Mouse (Mus musculus) G1E (cell line): ENCODE data around the gene Gm20683. TPM values are rescaled to one million over a fixed set of nuclear protein-coding genes. Genes with fewer than 3 reads are reported as not detected.
A peak's percentile ranks its signal among the peaks of the same experiment; 100 is the strongest.

Experiments used
- ATAC-seq: 2 replicates; pipeline ENCODE4 v1.8.0; 2016; ENCODE audit warnings: mild to moderate bottlenecking; ENCODE audit not compliant: insufficient number of reproducible peaks, poor library complexity, low FRiP score, severe bottlenecking; ENCODE audit errors: extremely low read depth
- DNase-seq: peaks from one replicate; pipeline ENCODE4 v3.0.0; 2012; ENCODE audit warnings: low spot score
- H3K27me3 ChIP-seq: 2 replicates; pipeline ENCODE4 v1.6.1; 2012; ENCODE audit warnings: mild to moderate bottlenecking, low read length, inconsistent platforms; ENCODE audit not compliant: insufficient read depth
- H3K36me3 ChIP-seq: replicated peaks from 2 replicates; pipeline ENCODE3; 2012; ENCODE audit warnings: mild to moderate bottlenecking, inconsistent platforms
- H3K4me1 ChIP-seq: 2 replicates; pipeline ENCODE4 v1.6.1; 2012; ENCODE audit warnings: low read depth, low read length, inconsistent platforms, mixed read lengths; ENCODE audit not compliant: insufficient read depth
- H3K4me3 ChIP-seq: 2 replicates; pipeline ENCODE4 v1.5.1; 2012; ENCODE audit warnings: low read depth, mild to moderate bottlenecking, inconsistent platforms, low read length, moderate library complexity, mixed read lengths
- H3K9me3 ChIP-seq: replicated peaks from 2 replicates; pipeline ENCODE4 v1.6.1; 2012; ENCODE audit warnings: inconsistent platforms
- CTCF ChIP-seq: IDR thresholded peaks from 2 replicates; pipeline ENCODE4 v1.5.1; 2012; ENCODE audit warnings: low read depth, low read length, inconsistent platforms, mixed read lengths
- GATA1 ChIP-seq: IDR thresholded peaks from 2 replicates; pipeline ENCODE4 v1.6.1; 2012; ENCODE audit warnings: borderline replicate concordance, low read length, inconsistent platforms, mixed read lengths
- GATA2 ChIP-seq: IDR thresholded peaks from 2 replicates; pipeline ENCODE4 v1.6.1; 2012; ENCODE audit warnings: low read depth, low read length, inconsistent platforms, borderline replicate concordance
- POLR2AphosphoS5 ChIP-seq: IDR thresholded peaks from 2 replicates; pipeline ENCODE4 v1.6.1; 2012; ENCODE audit warnings: low read depth, low read length, inconsistent platforms; ENCODE audit not compliant: insufficient replicate concordance
- TAL1 ChIP-seq: conservative IDR thresholded peaks from 2 replicates; pipeline ENCODE4 v1.6.1; 2012; ENCODE audit warnings: low read depth, low read length, inconsistent platforms, mixed read lengths
- polyA plus RNA-seq: library from polyadenylated mRNA; stranded (reverse); fragments of >175 nt; gene quantifications from 2 replicates; pipeline ENCODE4 v1.2.3, GENCODE M21; 2012
- total RNA-seq, 2 experiments: library from RNA; stranded (forward) in 1 of 2; stranded (reverse) in 1 of 2; fragments of 200-1000 nt in 1 of 2; fragments of >200 nt in 1 of 2; fragmentation: Nextera tagmentation in 1 of 2; gene quantifications; 2 replicates each; pipeline ENCODE4 v1.2.3; 2014 to 2017

Gm20683 gene
- total and polyA plus RNA-seq, 3 experiments: 1.1 to 12.4 (median 3.0) TPM

- TF ChIP-seq CTCF: no peak
- no peak for TF ChIP-seq POLR2AphosphoS5
- no peak for TF ChIP-seq TAL1
- TF ChIP-seq GATA2: no peak
- TF ChIP-seq GATA1: no peak
- Histone ChIP-seq H3K36me3 (peaks cover 84% of the 10 kb centered on the region), H3K4me1 (peaks cover 82% of the 10 kb centered on the region)
Measured at GRCm38 (mm10) chr17:25833961-25834594, 7.5 kb downstream of the Gm20683 start.

GRCm38 (mm10) chr17:25833291-25833663 lies 8.3 kb downstream of the Gm20683 start, which contains the start of gene Stub1:
TSS of gene Stub1 (minus strand) at chr17:25833404.
- Histone ChIP-seq H3K4me1 (peaks cover 84% of the 10 kb centered on the region), H3K4me3 (peak within 1 kb of the TSS; percentile 81), H3K9me3 (no peaks in the 10 kb centered on the region), H3K36me3 (peaks cover 85% of the 10 kb centered on the region), H3K27me3 (no peaks in the 10 kb centered on the region)
- no peak for TF ChIP-seq GATA2
- TF ChIP-seq POLR2AphosphoS5: no peak
- no peak for TF ChIP-seq GATA1
- no peak for TF ChIP-seq CTCF
- no peak for TF ChIP-seq TAL1
- DNase-seq (peak; percentile 73), ATAC-seq (peak; percentile 61)

More at GRCm38 (mm10) chr17:25833961-25834594, 7.5 kb downstream of the Gm20683 start:
- Histone ChIP-seq H3K4me3 (peak overlapping the region; percentile 81), H3K27me3 (no peaks in the 10 kb centered on the region), H3K9me3 (no peaks in the 10 kb centered on the region)
- no peak for ATAC-seq
- no peak for DNase-seq

GRCm38 (mm10) chr17:25832436-25833290 lies 8.9 kb downstream of the Gm20683 start:
- peak; percentile 92 for ATAC-seq
- no peak for TF ChIP-seq CTCF
- TF ChIP-seq POLR2AphosphoS5: no peak
- no peak for TF ChIP-seq GATA2
- TF ChIP-seq TAL1: no peak
- no peak for TF ChIP-seq GATA1
- peaks cover 85% of the 10 kb centered on the region for H3K36me3 ChIP-seq

GRCm38 (mm10) chr17:25831451-25832281 lies 9.9 kb downstream of the Gm20683 start:
- DNase-seq: no peak
- Histone ChIP-seq H3K4me3 (peak overlapping the region; percentile 81), H3K9me3 (no peaks in the 10 kb centered on the region), H3K4me1 (peaks cover 84% of the 10 kb centered on the region), H3K27me3 (no peaks in the 10 kb centered on the region), H3K36me3 (peaks cover 85% of the 10 kb centered on the region)
- no peak for ATAC-seq
- TF ChIP-seq TAL1 (no peak), CTCF (no peak), POLR2AphosphoS5 (no peak), GATA2 (no peak), GATA1 (no peak)

More at GRCm38 (mm10) chr17:25832436-25833290, 8.9 kb downstream of the Gm20683 start:
- Histone ChIP-seq H3K9me3 (no peaks in the 10 kb centered on the region), H3K27me3 (no peaks in the 10 kb centered on the region), H3K4me3 (peak overlapping the region; percentile 81), H3K4me1 (peaks cover 83% of the 10 kb centered on the region)
- DNase-seq: peak; percentile 99

- Histone ChIP-seq H3K9me3 (no peaks in the 10 kb centered on the region), H3K4me3 (peak overlapping the region; percentile 81; the same call in 1 of the 2 replicates), H3K36me3 (peaks cover 85% of the 10 kb centered on the region), H3K4me1 (peaks cover 84% of the 10 kb centered on the region), H3K27me3 (no peaks in the 10 kb centered on the region)
- no peak for DNase-seq
- TF ChIP-seq POLR2AphosphoS5 (no peak), GATA1 (no peak), TAL1 (no peak), GATA2 (no peak), CTCF (no peak)
- no peak for ATAC-seq
Measured at GRCm38 (mm10) chr17:25830806-25831431, 10.6 kb downstream of the Gm20683 start.
